Mouse (Mus musculus) bone marrow macrophage, adult 2 months (primary cell): ENCODE results near the gene Zfp358.

Experiments
- CTCF ChIP-seq: IDR thresholded peaks from 2 replicates; pipeline ENCODE4 v1.5.1; 2012; ENCODE audit warnings: low read depth, mild to moderate bottlenecking, low read length, moderate library complexity
- POLR2A ChIP-seq: IDR thresholded peaks from 2 replicates; pipeline ENCODE4 v1.6.1; 2012; ENCODE audit warnings: mild to moderate bottlenecking, low read depth, low read length, borderline replicate concordance

DNA sequence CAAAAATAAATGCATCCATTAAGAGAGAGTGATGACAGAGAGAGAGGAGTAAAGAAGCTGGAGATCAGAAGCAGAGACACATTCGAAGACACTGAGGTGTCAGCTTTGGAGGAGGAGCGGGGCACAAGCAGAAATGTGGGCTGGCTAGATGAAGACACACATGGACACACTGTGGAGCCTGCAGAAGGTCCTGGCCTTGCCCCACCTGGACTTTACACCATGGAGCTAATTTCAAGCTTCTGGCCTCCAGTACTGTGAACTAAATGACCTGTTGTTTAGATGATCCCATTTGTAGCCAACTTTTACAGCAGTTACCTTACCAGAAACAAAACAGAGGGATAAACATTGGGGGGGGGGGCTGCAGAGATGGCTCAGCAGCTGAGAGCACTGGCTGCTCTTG, 29.7 kb upstream of the Zfp358 start:
- TF ChIP-seq CTCF, result no peak
- TF ChIP-seq POLR2A, result no peak
